Mouse (Mus musculus) midbrain, embryonic 11.5 days (tissue): ENCODE results near the gene As3mt. TPM values are rescaled to one million over a fixed set of nuclear protein-coding genes. Genes with fewer than 3 reads are reported as not detected.

Experiments
- ATAC-seq: fragments of 200-750 bp; cut with Nextera tagmentation; 2 replicates; pipeline ENCODE4 v1.8.0; 2017; ENCODE audit warnings: moderate TSS enrichment, moderate library complexity; ENCODE audit not compliant: low FRiP score
- DNase-seq: peaks from one replicate; pipeline ENCODE4 v3.0.0; 2015; ENCODE audit warnings: low spot score; ENCODE audit errors: missing footprints
- H3K27ac ChIP-seq: fragments of 300-500 bp; sonication (generic); 2 replicates; pipeline ENCODE4 v1.5.1; 2014; ENCODE audit warnings: low read depth, low read length
- H3K27me3 ChIP-seq: fragments of 300-500 bp; sonication (generic); 2 replicates; pipeline ENCODE4 v1.6.1; 2014; ENCODE audit warnings: mild to moderate bottlenecking, low read length, moderate library complexity, mixed read lengths; ENCODE audit not compliant: control insufficient read depth, insufficient read depth
- H3K36me3 ChIP-seq: fragments of 300-500 bp; sonication (generic); 2 replicates; pipeline ENCODE4 v1.6.1; 2014; ENCODE audit warnings: mild to moderate bottlenecking, low read length, moderate library complexity, mixed read lengths; ENCODE audit not compliant: control insufficient read depth, insufficient read depth
- H3K4me1 ChIP-seq: fragments of 300-500 bp; sonication (generic); 2 replicates; pipeline ENCODE4 v1.6.1; 2014; ENCODE audit warnings: low read length; ENCODE audit not compliant: control insufficient read depth, insufficient read depth
- H3K4me2 ChIP-seq: fragments of 300-500 bp; sonication (generic); 2 replicates; pipeline ENCODE4 v1.6.1; 2014; ENCODE audit warnings: mild to moderate bottlenecking, moderate library complexity
- H3K4me3 ChIP-seq: fragments of 300-500 bp; sonication (generic); 2 replicates; pipeline ENCODE4 v1.5.1; 2014; ENCODE audit warnings: low read depth, low read length
- H3K9ac ChIP-seq: fragments of 300-500 bp; sonication (generic); 2 replicates; pipeline ENCODE4 v1.6.1; 2014; ENCODE audit warnings: low read length
- H3K9me3 ChIP-seq: fragments of 300-500 bp; sonication (generic); 2 replicates; pipeline ENCODE4 v1.6.1; 2016; ENCODE audit warnings: low read length; ENCODE audit not compliant: control insufficient read depth
- WGBS: fragments of 180-500 bp; shearing (Covaris S2); extraction: QIAGEN DNeasy Blood & Tissue Kit; methylation state at CpG from one replicate; pipeline ENCODE4 v1.1.7; 2014; 5-methylcytosine and 5-hydroxymethylcytosine counted together
- polyA plus RNA-seq: library from polyadenylated mRNA; unstranded; fragments of >200 nt; fragmentation: Nextera tagmentation; extraction: Ambion mirVana; gene quantifications from 2 replicates; pipeline ENCODE4 v1.2.1, GENCODE M21; 2014

Gene As3mt
- polyA plus RNA-seq, 1 experiment from 2014 or later, result 37.6 TPM

- Histone ChIP-seq H3K27me3 (no peaks in the 10 kb centered on the region; the same call in 1 of the 2 replicates), H3K9me3 (no peaks in the 10 kb centered on the region), H3K4me3 (no peak overlapping the region), H3K36me3 (no peaks in the 10 kb centered on the region), H3K4me2 (no peak overlapping the region), H3K27ac (no peak overlapping the region), H3K9ac (no peak overlapping the region), H3K4me1 (peaks cover 4% of the 10 kb centered on the region; the same call in 1 of the 2 replicates)
- DNase-seq (no peak), ATAC-seq (no peak)
- WGBS, result 91% methylated on average over 5 of the region's 5 CpGs
Observed at GRCm38 (mm10) chr19:46669802-46670201, 37.5 kb upstream of the As3mt start.

GRCm38 (mm10) chr19:46670691-46671090, 36.6 kb upstream of the As3mt start:
- Histone ChIP-seq H3K4me1 (peaks cover under 1% of the 10 kb centered on the region; the same call in 1 of the 2 replicates), H3K9me3 (no peaks in the 10 kb centered on the region), H3K4me3 (no peak overlapping the region), H3K9ac (no peak overlapping the region), H3K27ac (no peak overlapping the region), H3K27me3 (no peaks in the 10 kb centered on the region; the same call in 1 of the 2 replicates), H3K4me2 (no peak overlapping the region), H3K36me3 (no peaks in the 10 kb centered on the region)
- peak; percentile 92 for DNase-seq
- peak; percentile 58 for ATAC-seq
- WGBS, result 26% methylated on average over 13 of the region's 13 CpGs

GRCm38 (mm10) chr19:46672766-46673418, 34.4 kb upstream of the As3mt start, which contains the start of gene Cyp17a1:
Cyp17a1 (minus strand) TSS chr19:46673172.
- Histone ChIP-seq H3K4me3 (no peak within 1 kb of the TSS), H3K4me2 (no peak within 1 kb of the TSS), H3K4me1 (no peaks in the 10 kb centered on the region), H3K27me3 (no peaks in the 10 kb centered on the region; the same call in 1 of the 2 replicates), H3K9me3 (no peaks in the 10 kb centered on the region), H3K36me3 (no peaks in the 10 kb centered on the region), H3K27ac (no peak within 1 kb of the TSS), H3K9ac (no peak within 1 kb of the TSS)
- 78% methylated on average over 5 of the region's 5 CpGs for WGBS
- peak; percentile 70 for DNase-seq
- ATAC-seq, result no peak

GRCm38 (mm10) chr19:46675641-46676040, 31.6 kb upstream of the As3mt start:
- H3K4me1 ChIP-seq, result no peaks in the 10 kb centered on the region
- no peaks in the 10 kb centered on the region for H3K36me3 ChIP-seq
- no peak overlapping the region for H3K9ac ChIP-seq
- H3K4me2 ChIP-seq, result no peak overlapping the region
- WGBS, result 86% methylated on average over 3 of the region's 3 CpGs
- no peak for DNase-seq
- no peak overlapping the region for H3K4me3 ChIP-seq
- H3K27me3 ChIP-seq, result no peaks in the 10 kb centered on the region; the same call in 1 of the 2 replicates
- no peak for ATAC-seq
- no peaks in the 10 kb centered on the region for H3K9me3 ChIP-seq
- H3K27ac ChIP-seq, result no peak overlapping the region

GRCm38 (mm10) chr19:46679720-46680383, 27.4 kb upstream of the As3mt start:
- no peaks in the 10 kb centered on the region for H3K9me3 ChIP-seq
- H3K4me2 ChIP-seq, result no peak overlapping the region
- H3K27ac ChIP-seq, result no peak overlapping the region
- 75% methylated on average over 12 of the region's 12 CpGs for WGBS
- H3K4me3 ChIP-seq, result no peak overlapping the region
- ATAC-seq, result no peak
- no peak for DNase-seq
- no peaks in the 10 kb centered on the region for H3K27me3 ChIP-seq
- H3K4me1 ChIP-seq, result no peaks in the 10 kb centered on the region
- H3K36me3 ChIP-seq, result no peaks in the 10 kb centered on the region
- no peak overlapping the region for H3K9ac ChIP-seq

GRCm38 (mm10) chr19:46689460-46690372, 17.5 kb upstream of the As3mt start, which contains the start of gene Borcs7:
Borcs7 (plus strand) TSS chr19:46689906.
- peak within 1 kb of the TSS; percentile 80 for H3K9ac ChIP-seq
- ATAC-seq, result peak; percentile 94
- no peaks in the 10 kb centered on the region for H3K9me3 ChIP-seq
- H3K36me3 ChIP-seq, result no peaks in the 10 kb centered on the region
- peak within 1 kb of the TSS; percentile 51 for H3K4me2 ChIP-seq
- H3K4me1 ChIP-seq, result no peaks in the 10 kb centered on the region
- peak; percentile 99 for DNase-seq
- H3K4me3 ChIP-seq, result peak within 1 kb of the TSS; percentile 60
- H3K27me3 ChIP-seq, result no peaks in the 10 kb centered on the region
- no peak within 1 kb of the TSS for H3K27ac ChIP-seq
- 2% methylated on average over 44 of the region's 44 CpGs for WGBS

- peak; percentile 86 for DNase-seq
- Histone ChIP-seq H3K27ac (no peak overlapping the region), H3K9ac (peak overlapping the region; percentile 80), H3K4me1 (no peaks in the 10 kb centered on the region), H3K36me3 (no peaks in the 10 kb centered on the region), H3K27me3 (no peaks in the 10 kb centered on the region), H3K4me3 (peak overlapping the region; percentile 60), H3K4me2 (peak overlapping the region; percentile 51), H3K9me3 (no peaks in the 10 kb centered on the region)
- 78% methylated on average over 11 of the region's 11 CpGs for WGBS
- ATAC-seq, result peak; percentile 44
Observed at GRCm38 (mm10) chr19:46690387-46690786, 16.9 kb upstream of the As3mt start.

GRCm38 (mm10) chr19:46691078-46691477, 16.2 kb upstream of the As3mt start:
- Histone ChIP-seq H3K27ac (no peak overlapping the region), H3K4me2 (no peak overlapping the region), H3K27me3 (no peaks in the 10 kb centered on the region), H3K36me3 (no peaks in the 10 kb centered on the region), H3K9ac (no peak overlapping the region), H3K4me3 (no peak overlapping the region), H3K4me1 (no peaks in the 10 kb centered on the region), H3K9me3 (no peaks in the 10 kb centered on the region)
- DNase-seq (no peak), ATAC-seq (no peak)
- 81% methylated on average over 2 of the region's 2 CpGs for WGBS
